In the genomic region with DNA sequence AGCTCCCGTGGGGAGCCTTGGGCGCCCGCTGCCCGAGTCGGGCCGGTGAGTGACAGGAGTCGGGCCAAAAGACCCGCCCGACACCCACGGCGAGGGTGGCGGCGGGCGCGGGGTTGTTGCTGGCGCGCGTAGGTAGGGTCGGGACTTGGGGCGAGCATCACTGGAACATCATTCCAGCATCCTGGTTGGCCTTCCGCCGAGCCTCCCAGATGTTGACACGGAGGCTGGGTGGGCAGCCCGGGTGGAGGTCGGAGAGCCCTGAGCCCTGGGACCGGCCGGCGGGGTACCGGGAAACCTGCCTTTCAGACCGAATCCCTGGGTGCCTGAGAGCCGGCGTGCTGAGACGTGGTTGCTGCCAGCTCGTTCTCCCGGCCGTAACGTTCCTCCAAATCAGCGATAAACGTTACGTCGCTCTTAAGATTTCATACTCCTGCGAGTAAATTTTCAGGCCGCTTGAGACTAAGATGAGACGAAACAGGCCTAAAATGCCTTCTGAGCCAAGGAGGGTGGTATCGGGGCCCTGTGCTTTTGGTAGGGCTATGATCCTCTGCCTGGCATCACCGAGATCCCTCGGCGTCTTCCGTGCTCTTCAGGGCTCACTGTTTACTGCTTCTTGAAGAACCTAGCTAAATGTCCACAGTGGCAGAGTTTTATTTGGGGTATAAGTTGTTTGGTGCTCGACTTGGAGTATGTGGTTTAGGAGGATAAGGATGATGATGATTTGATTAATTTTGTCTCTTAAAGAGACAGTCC, we compare ENCODE assay signal across 8 mouse cellular contexts. TPM values are rescaled to one million over a fixed set of nuclear protein-coding genes. Genes with fewer than 3 reads are reported as not detected.
DNase-seq lines count a peak whose midpoint lies in the region; ATAC-seq and TF ChIP-seq lines count a peak whose summit lies in the region.

No protein-coding gene starts in this region.

- WGBS in heart, embryonic 11.5 days (ENCODE audit: insufficient replicate concordance) = under 1% methylated on average over 50 of the region's 50 CpGs
- WGBS in hindbrain, embryonic 10.5 days = under 1% methylated on average over 50 of the region's 50 CpGs
- under 1% methylated on average over 47 of the region's 50 CpGs for WGBS in lung, postnatal 0 days

- intact Hi-C loops in heart, postnatal 25 days (cut with DNase I) = loop anchor here (5.0 kb wide), 1 partner anchor 49 kb away; a partner anchor contains a TSS

- H3K27me3 ChIP-seq in heart, embryonic 11.5 days (ENCODE audit: control insufficient read depth, insufficient read depth, low read length) = no peaks in the 10 kb centered on the region
- H3K27me3 ChIP-seq in hindbrain, embryonic 10.5 days (ENCODE audit: insufficient read depth, poor library complexity, severe bottlenecking) = no peaks in the 10 kb centered on the region
- H3K27me3 ChIP-seq in lung, postnatal 0 days (replicated peaks; ENCODE audit: insufficient read depth, low read length) = no peaks in the 10 kb centered on the region

- no peaks in the 10 kb centered on the region for H3K36me3 ChIP-seq in heart, embryonic 11.5 days (ENCODE audit: control insufficient read depth, insufficient read depth, low read length)
- H3K36me3 ChIP-seq in hindbrain, embryonic 10.5 days = peaks cover 9% of the 10 kb centered on the region; the same call in 1 of the 2 replicates
- no peaks in the 10 kb centered on the region for H3K36me3 ChIP-seq in lung, postnatal 0 days (ENCODE audit: insufficient read depth, low read length)

- ATAC-seq in heart, embryonic 11.5 days (replicated peaks; ENCODE audit: insufficient number of reproducible peaks, low FRiP score, low TSS enrichment) = peak; percentile 32
- ATAC-seq in lung, postnatal 0 days = peak; percentile 32

- no peak for TF ChIP-seq POLR2A in bone marrow macrophage, adult 2 months (IDR thresholded peaks at IDR 0.05; ENCODE audit: borderline replicate concordance, low read depth, low read length)

- no peak for TF ChIP-seq CTCF in bone marrow macrophage, adult 2 months (IDR thresholded peaks at IDR 0.05; ENCODE audit: low read depth, low read length)
- TF ChIP-seq CTCF in lung, postnatal 0 days (IDR thresholded peaks at IDR 0.05) = no peak

- peak overlapping the region; percentile 77 for H3K4me2 ChIP-seq in heart, embryonic 11.5 days
- peak overlapping the region; percentile 75 for H3K4me2 ChIP-seq in lung, postnatal 0 days (replicated peaks; ENCODE audit: low read depth, low read length)

- H3K9ac ChIP-seq in heart, embryonic 11.5 days (ENCODE audit: low read depth, low read length) = peak overlapping the region; percentile 97
- peak overlapping the region; percentile 100 for H3K9ac ChIP-seq in lung, postnatal 0 days (replicated peaks; ENCODE audit: low read depth)

- no peak for DNase-seq in heart, postnatal 25 days (ENCODE audit: low spot score)
- DNase-seq in 416B (ENCODE audit: low read depth) = peak; percentile 33
- DNase-seq in hindbrain, embryonic 10.5 days (ENCODE audit: low spot score) = no peak
- DNase-seq in lung, postnatal 0 days (ENCODE audit: low spot score) = peak; percentile 52
- DNase-seq in testis, postnatal 10 days (ENCODE audit: low spot score) = peak; percentile 76
- no peak for DNase-seq in cerebellum, adult 9-10 months

- H3K27ac ChIP-seq in heart, embryonic 11.5 days (ENCODE audit: low read depth, low read length) = peak overlapping the region; percentile 93
- peak overlapping the region; percentile 37 for H3K27ac ChIP-seq in bone marrow macrophage, adult 2 months (ENCODE audit: insufficient read depth, low read depth, low read length)
- H3K27ac ChIP-seq in hindbrain, embryonic 10.5 days = peak overlapping the region; percentile 98
- H3K27ac ChIP-seq in lung, postnatal 0 days (ENCODE audit: low read length) = peak overlapping the region; percentile 97

- TF ChIP-seq EP300 in lung, postnatal 0 days (IDR thresholded peaks at IDR 0.05) = no peak

- H3K9me3 ChIP-seq in heart, embryonic 11.5 days (replicated peaks; ENCODE audit: control insufficient read depth, low read length) = no peaks in the 10 kb centered on the region
- no peaks in the 10 kb centered on the region for H3K9me3 ChIP-seq in hindbrain, embryonic 10.5 days
- no peaks in the 10 kb centered on the region for H3K9me3 ChIP-seq in lung, postnatal 0 days (ENCODE audit: low read length)

- H3K4me1 ChIP-seq in heart, embryonic 11.5 days (ENCODE audit: control insufficient read depth, insufficient read depth, low read length) = peaks cover 21% of the 10 kb centered on the region
- peaks cover 22% of the 10 kb centered on the region for H3K4me1 ChIP-seq in bone marrow macrophage, adult 2 months (ENCODE audit: control insufficient read depth, insufficient read depth, low read length)
- peaks cover 29% of the 10 kb centered on the region for H3K4me1 ChIP-seq in hindbrain, embryonic 10.5 days (replicated peaks)
- peaks cover 9% of the 10 kb centered on the region for H3K4me1 ChIP-seq in lung, postnatal 0 days (ENCODE audit: insufficient read depth, low read depth, low read length)

- peak overlapping the region; percentile 98 for H3K4me3 ChIP-seq in heart, embryonic 11.5 days (ENCODE audit: low read depth, low read length)
- H3K4me3 ChIP-seq in bone marrow macrophage, adult 2 months (ENCODE audit: insufficient read depth, low read length) = peak overlapping the region; percentile 85
- H3K4me3 ChIP-seq in hindbrain, embryonic 10.5 days = peak overlapping the region; percentile 95
- H3K4me3 ChIP-seq in lung, postnatal 0 days (ENCODE audit: low read depth, low read length) = peak overlapping the region; percentile 91

RNA-seq across cellular contexts. Expression of a gene that starts 0.7 kb away (rescaled TPM):
- polyA plus RNA-seq in heart, embryonic 11.5 days (2014; fragmentation: Nextera tagmentation; extraction: Ambion mirVana) = 17.0 and 25.5 TPM in 2 replicates
- 10 to 100 TPM; 44.8 TPM for total RNA-seq in heart, postnatal 25 days (2021)
- polyA plus RNA-seq in bone marrow macrophage, adult 2 months (2012; ENCODE audit: insufficient read depth, insufficient read length, missing spikeins) = 72.6 and 79.8 TPM in 2 replicates
- polyA plus RNA-seq in hindbrain, embryonic 10.5 days (2016; fragmentation: Nextera tagmentation; extraction: Ambion mirVana) = 60.1 and 65.5 TPM in 2 replicates
- 52.0 and 53.9 TPM in 2 replicates for polyA plus RNA-seq in lung, postnatal 0 days (2015; fragmentation: Nextera tagmentation; extraction: Ambion mirVana)

RNA-seq across cellular contexts. Expression of a gene that starts 6.8 kb away (rescaled TPM):
- polyA plus RNA-seq in heart, embryonic 11.5 days (2014; fragmentation: Nextera tagmentation; extraction: Ambion mirVana) = 0.52 and 0.90 TPM in 2 replicates
- 1 to 10 TPM; 1.1 to 1.4 TPM for total RNA-seq in heart, postnatal 25 days (2021)
- 6.2 TPM in 1 of 2 replicates, not detected in the other for polyA plus RNA-seq in bone marrow macrophage, adult 2 months (2012; ENCODE audit: insufficient read depth, insufficient read length, missing spikeins)
- 0.46 and 0.54 TPM in 2 replicates for polyA plus RNA-seq in hindbrain, embryonic 10.5 days (2016; fragmentation: Nextera tagmentation; extraction: Ambion mirVana)
- 0.17 and 0.44 TPM in 2 replicates for polyA plus RNA-seq in lung, postnatal 0 days (2015; fragmentation: Nextera tagmentation; extraction: Ambion mirVana)

RNA-seq across cellular contexts. Expression of a gene that starts 10.7 kb away (rescaled TPM):
- 7.0 and 10.2 TPM in 2 replicates for polyA plus RNA-seq in heart, embryonic 11.5 days (2014; fragmentation: Nextera tagmentation; extraction: Ambion mirVana)
- total RNA-seq in heart, postnatal 25 days (2021) = 1 to 10 TPM in 1 of 2 experiments, under 1 TPM in 1; 0.87 to 1.0 TPM
- polyA plus RNA-seq in bone marrow macrophage, adult 2 months (2012; ENCODE audit: insufficient read depth, insufficient read length, missing spikeins) = 5.2 TPM in 1 of 2 replicates, not detected in the other
- polyA plus RNA-seq in hindbrain, embryonic 10.5 days (2016; fragmentation: Nextera tagmentation; extraction: Ambion mirVana) = 2.4 and 3.0 TPM in 2 replicates
- polyA plus RNA-seq in lung, postnatal 0 days (2015; fragmentation: Nextera tagmentation; extraction: Ambion mirVana) = 7.8 and 8.9 TPM in 2 replicates

RNA-seq across cellular contexts. Expression of a gene that starts 17.3 kb away (rescaled TPM):
- 66.6 and 66.8 TPM in 2 replicates for polyA plus RNA-seq in heart, embryonic 11.5 days (2014; fragmentation: Nextera tagmentation; extraction: Ambion mirVana)
- 10 to 100 TPM in 1 of 2 experiments, 1 to 10 TPM in 1; 9.9 to 11.1 TPM for total RNA-seq in heart, postnatal 25 days (2021)
- 13.7 and 18.2 TPM in 2 replicates for polyA plus RNA-seq in bone marrow macrophage, adult 2 months (2012; ENCODE audit: insufficient read depth, insufficient read length, missing spikeins)
- 59.8 and 61.0 TPM in 2 replicates for polyA plus RNA-seq in hindbrain, embryonic 10.5 days (2016; fragmentation: Nextera tagmentation; extraction: Ambion mirVana)
- polyA plus RNA-seq in lung, postnatal 0 days (2015; fragmentation: Nextera tagmentation; extraction: Ambion mirVana) = 65.0 and 68.5 TPM in 2 replicates

RNA-seq across cellular contexts. Expression of a gene that starts 20.1 kb away (rescaled TPM):
- 3.2 and 4.0 TPM in 2 replicates for polyA plus RNA-seq in heart, embryonic 11.5 days (2014; fragmentation: Nextera tagmentation; extraction: Ambion mirVana)
- under 1 TPM in 1 of 2 experiments, not detected in 1; 0.60 TPM for total RNA-seq in heart, postnatal 25 days (2021)
- 1.3 TPM in 2 replicates for polyA plus RNA-seq in bone marrow macrophage, adult 2 months (2012; ENCODE audit: insufficient read depth, insufficient read length, missing spikeins)
- polyA plus RNA-seq in hindbrain, embryonic 10.5 days (2016; fragmentation: Nextera tagmentation; extraction: Ambion mirVana) = 1.5 and 1.8 TPM in 2 replicates
- polyA plus RNA-seq in lung, postnatal 0 days (2015; fragmentation: Nextera tagmentation; extraction: Ambion mirVana) = 1.8 and 3.6 TPM in 2 replicates

Comparison
In these comparisons a context has a peak if more than half of its experiments do, and no peak if none do; other contexts are left out.
1. H3K27ac ChIP-seq: peak in every context shown above with its lines; median percentile 98 in hindbrain, embryonic 10.5 days; 97 in lung, postnatal 0 days; 93 in heart, embryonic 11.5 days; 37 in bone marrow macrophage, adult 2 months.
2. DNase-seq: peak in 416B (single experiment), lung, postnatal 0 days (single experiment) and testis, postnatal 10 days (single experiment); none in heart, postnatal 25 days (single experiment), hindbrain, embryonic 10.5 days (single experiment) and cerebellum, adult 9-10 months (single experiment).
3. Peak in every context shown above with its lines, with median percentiles within 50 percentile points of each other: H3K4me3 ChIP-seq.